Mouse (Mus musculus) heart, embryonic 11.5 days (tissue): Measurements from ENCODE around the gene 2200002J24Rik. TPM values are rescaled to one million over a fixed set of nuclear protein-coding genes. Genes with fewer than 3 reads are reported as not detected.
A peak's percentile ranks its signal among the peaks of the same experiment; 100 is the strongest.

ENCODE experiments used
- ATAC-seq: fragments of 200-750 bp; cut with Nextera tagmentation; replicated peaks from 2 replicates; pipeline ENCODE4 v1.8.0; 2017; ENCODE audit warnings: moderate library complexity; ENCODE audit not compliant: insufficient number of reproducible peaks, low FRiP score, low TSS enrichment
- H3K27ac ChIP-seq: fragments of 300-500 bp; sonication (generic); 2 replicates; pipeline ENCODE4 v1.5.1; 2014; ENCODE audit warnings: mild to moderate bottlenecking, low read depth, low read length
- H3K27me3 ChIP-seq: fragments of 300-500 bp; sonication (generic); 2 replicates; pipeline ENCODE4 v1.6.1; 2014; ENCODE audit warnings: mild to moderate bottlenecking, low read length, mixed read lengths; ENCODE audit not compliant: control insufficient read depth, insufficient read depth
- H3K36me3 ChIP-seq: fragments of 300-500 bp; sonication (generic); 2 replicates; pipeline ENCODE4 v1.6.1; 2014; ENCODE audit warnings: mild to moderate bottlenecking, low read length, moderate library complexity, mixed read lengths; ENCODE audit not compliant: control insufficient read depth, insufficient read depth
- H3K4me1 ChIP-seq: fragments of 300-500 bp; sonication (generic); 2 replicates; pipeline ENCODE4 v1.6.1; 2014; ENCODE audit warnings: low read length; ENCODE audit not compliant: control insufficient read depth, insufficient read depth
- H3K4me2 ChIP-seq: fragments of 300-500 bp; sonication (generic); 2 replicates; pipeline ENCODE4 v1.6.1; 2014; ENCODE audit warnings: mild to moderate bottlenecking, moderate library complexity
- H3K4me3 ChIP-seq: fragments of 300-500 bp; sonication (generic); 2 replicates; pipeline ENCODE4 v1.5.1; 2014; ENCODE audit warnings: low read depth, low read length
- H3K9ac ChIP-seq: fragments of 300-500 bp; sonication (generic); 2 replicates; pipeline ENCODE4 v1.6.1; 2014; ENCODE audit warnings: mild to moderate bottlenecking, low read depth, low read length, moderate library complexity
- H3K9me3 ChIP-seq: fragments of 300-500 bp; sonication (generic); replicated peaks from 2 replicates; pipeline ENCODE4 v1.6.1; 2016; ENCODE audit warnings: low read length; ENCODE audit not compliant: control insufficient read depth
- WGBS: fragments of 180-500 bp; shearing (Covaris S2); extraction: QIAGEN DNeasy Blood & Tissue Kit; methylation state at CpG from one replicate; pipeline ENCODE4 v1.1.7; 2014; ENCODE audit not compliant: insufficient replicate concordance; 5-methylcytosine and 5-hydroxymethylcytosine counted together
- polyA plus RNA-seq: library from polyadenylated mRNA; unstranded; fragments of >200 nt; fragmentation: Nextera tagmentation; extraction: Ambion mirVana; gene quantifications from 2 replicates; pipeline ENCODE4 v1.2.1, GENCODE M21; 2014

The 2200002J24Rik gene
- 0.70 and 1.6 TPM in 2 replicates for polyA plus RNA-seq

GRCm38 (mm10) chr7:30698589-30698988 lies at the start of gene 2200002J24Rik:
Gene 2200002J24Rik, plus strand, starts transcription at chr7:30698926.
- Histone ChIP-seq H3K9me3 (no peaks in the 10 kb centered on the region), H3K36me3 (no peaks in the 10 kb centered on the region), H3K4me1 (no peaks in the 10 kb centered on the region), H3K9ac (no peak within 1 kb of the TSS), H3K27ac (no peak within 1 kb of the TSS), H3K4me3 (no peak within 1 kb of the TSS), H3K27me3 (no peaks in the 10 kb centered on the region), H3K4me2 (no peak within 1 kb of the TSS)
- 33% methylated on average over 9 of the region's 9 CpGs for WGBS
- peak; percentile 57; the same call in 1 of the 2 replicates for ATAC-seq

- peaks cover 21% of the 10 kb centered on the region for H3K36me3 ChIP-seq
- WGBS, result 2% methylated on average over 59 of the region's 59 CpGs
- ATAC-seq, result peak; percentile 97
Measured at GRCm38 (mm10) chr7:30649591-30650540, 48.9 kb upstream of the 2200002J24Rik start, which contains the start of gene Rbm42. Gene Rbm42, minus strand, starts transcription at chr7:30650317.

GRCm38 (mm10) chr7:30664529-30665200 lies 34.1 kb upstream of the 2200002J24Rik start, which contains the start of gene Haus5:
Gene Haus5, minus strand, starts transcription at chr7:30664994.
- H3K4me2 ChIP-seq, result peak within 1 kb of the TSS; percentile 68
- H3K27me3 ChIP-seq, result no peaks in the 10 kb centered on the region
- ATAC-seq, result peak; percentile 86
- H3K36me3 ChIP-seq, result peaks cover 13% of the 10 kb centered on the region; the same call in 1 of the 2 replicates
- H3K27ac ChIP-seq, result peak within 1 kb of the TSS; percentile 29; the same call in 1 of the 2 replicates
- H3K9me3 ChIP-seq, result no peaks in the 10 kb centered on the region
- peak within 1 kb of the TSS; percentile 84 for H3K9ac ChIP-seq
- H3K4me3 ChIP-seq, result peak within 1 kb of the TSS; percentile 80
- no peaks in the 10 kb centered on the region for H3K4me1 ChIP-seq
- under 1% methylated on average over 34 of the region's 34 CpGs for WGBS

More at GRCm38 (mm10) chr7:30649591-30650540, 48.9 kb upstream of the 2200002J24Rik start, which contains the start of gene Rbm42:
- Histone ChIP-seq H3K9ac (peak within 1 kb of the TSS; percentile 97), H3K27ac (peak within 1 kb of the TSS; percentile 60), H3K27me3 (no peaks in the 10 kb centered on the region), H3K9me3 (no peaks in the 10 kb centered on the region), H3K4me2 (peak within 1 kb of the TSS; percentile 97), H3K4me1 (no peaks in the 10 kb centered on the region), H3K4me3 (peak within 1 kb of the TSS; percentile 93)

GRCm38 (mm10) chr7:30665321-30665720 lies 33.4 kb upstream of the 2200002J24Rik start:
- Histone ChIP-seq H3K4me3 (peak overlapping the region; percentile 80), H3K9me3 (no peaks in the 10 kb centered on the region), H3K4me1 (no peaks in the 10 kb centered on the region), H3K36me3 (peaks cover 13% of the 10 kb centered on the region; the same call in 1 of the 2 replicates), H3K27me3 (no peaks in the 10 kb centered on the region), H3K4me2 (peak overlapping the region; percentile 68), H3K27ac (no peak overlapping the region), H3K9ac (peak overlapping the region; percentile 84)
- WGBS, result 6% methylated on average over 11 of the region's 11 CpGs
- no peak for ATAC-seq

GRCm38 (mm10) chr7:30669229-30669628 lies 29.5 kb upstream of the 2200002J24Rik start:
- ATAC-seq, result no peak

GRCm38 (mm10) chr7:30671480-30671879 lies 27.2 kb upstream of the 2200002J24Rik start, which contains the start of gene Pmis2:
Gene Pmis2, minus strand, starts transcription at chr7:30671605.
- H3K4me3 ChIP-seq, result no peak within 1 kb of the TSS
- no peak for ATAC-seq

More at GRCm38 (mm10) chr7:30669229-30669628, 29.5 kb upstream of the 2200002J24Rik start:
- no peak overlapping the region for H3K4me3 ChIP-seq
- H3K4me1 ChIP-seq, result no peaks in the 10 kb centered on the region
- H3K27ac ChIP-seq, result no peak overlapping the region
- no peaks in the 10 kb centered on the region for H3K27me3 ChIP-seq
- no peaks in the 10 kb centered on the region for H3K9me3 ChIP-seq
- no peaks in the 10 kb centered on the region for H3K36me3 ChIP-seq
- no peak overlapping the region for H3K9ac ChIP-seq
- WGBS, result 32% methylated on average over 3 of the region's 3 CpGs
- no peak overlapping the region for H3K4me2 ChIP-seq

GRCm38 (mm10) chr7:30678263-30678975 lies 20.3 kb upstream of the 2200002J24Rik start:
- ATAC-seq, result no peak
- H3K27me3 ChIP-seq, result peaks cover 3% of the 10 kb centered on the region; the same call in 1 of the 2 replicates
- no peak overlapping the region for H3K27ac ChIP-seq
- H3K4me1 ChIP-seq, result no peaks in the 10 kb centered on the region
- no peak overlapping the region for H3K4me2 ChIP-seq
- no peak overlapping the region for H3K4me3 ChIP-seq
- H3K36me3 ChIP-seq, result no peaks in the 10 kb centered on the region
- H3K9me3 ChIP-seq, result 0 out of 2 replicates have a peak, but pooled peaks cover 4% of the 10 kb centered on the region
- 60% methylated on average over 5 of the region's 5 CpGs for WGBS
- no peak overlapping the region for H3K9ac ChIP-seq

More at GRCm38 (mm10) chr7:30671480-30671879, 27.2 kb upstream of the 2200002J24Rik start, which contains the start of gene Pmis2:
- 53% methylated on average over 9 of the region's 9 CpGs for WGBS
- H3K9ac ChIP-seq, result no peak within 1 kb of the TSS
- no peak within 1 kb of the TSS for H3K4me2 ChIP-seq
- peaks cover 3% of the 10 kb centered on the region; the same call in 1 of the 2 replicates for H3K27me3 ChIP-seq
- no peaks in the 10 kb centered on the region for H3K4me1 ChIP-seq
- H3K9me3 ChIP-seq, result no peaks in the 10 kb centered on the region
- H3K36me3 ChIP-seq, result no peaks in the 10 kb centered on the region
- no peak within 1 kb of the TSS for H3K27ac ChIP-seq
